Mouse (Mus musculus): ENCODE measurements at regions not wholly inside any gene's neighbourhood (a gene's known extent, or its start where the extent isn't known, plus 50 kb on each side); places are given as distances from the start of the nearest gene placed in this dataset.

DNA sequence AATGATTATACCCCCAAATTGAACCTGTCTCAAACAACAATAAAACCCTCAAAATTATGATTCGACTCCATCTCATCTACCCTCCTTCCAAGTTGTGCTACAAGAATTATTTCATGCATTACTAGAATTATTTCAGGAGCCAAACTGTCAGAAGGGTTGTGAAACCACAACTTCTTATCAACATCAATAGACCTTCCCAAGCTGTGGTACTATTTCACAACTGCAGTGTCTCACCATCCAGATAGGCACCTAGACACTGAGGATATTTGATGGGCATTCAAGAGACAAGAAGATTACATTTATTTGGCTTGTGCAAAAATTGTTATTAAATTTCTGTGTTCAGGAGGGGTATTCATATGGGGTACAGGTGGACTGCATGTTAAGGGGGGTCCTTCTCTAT is 567.0 kb downstream of the Adgrl2 start:
- no peak for DNase-seq

DNA sequence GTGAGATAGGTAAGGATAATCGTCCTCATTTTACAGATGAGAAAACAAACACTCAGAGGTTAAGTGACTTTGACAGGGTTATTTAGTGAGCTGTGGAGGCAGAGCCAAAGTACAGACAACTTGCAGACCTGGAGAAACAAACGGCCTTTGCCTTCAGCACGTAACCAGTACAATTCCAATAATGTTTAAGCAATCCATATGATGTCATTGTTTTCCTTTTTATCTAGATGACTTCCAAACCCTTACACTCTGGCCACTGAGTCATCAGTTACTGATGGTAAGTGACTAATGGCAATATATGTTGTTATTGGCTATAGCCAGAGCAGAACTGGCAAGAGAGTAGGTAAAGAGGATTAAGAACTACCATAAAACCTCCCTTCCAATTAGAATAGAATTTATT is 567.6 kb downstream of the Adgrl2 start:
- no peak for DNase-seq

DNA sequence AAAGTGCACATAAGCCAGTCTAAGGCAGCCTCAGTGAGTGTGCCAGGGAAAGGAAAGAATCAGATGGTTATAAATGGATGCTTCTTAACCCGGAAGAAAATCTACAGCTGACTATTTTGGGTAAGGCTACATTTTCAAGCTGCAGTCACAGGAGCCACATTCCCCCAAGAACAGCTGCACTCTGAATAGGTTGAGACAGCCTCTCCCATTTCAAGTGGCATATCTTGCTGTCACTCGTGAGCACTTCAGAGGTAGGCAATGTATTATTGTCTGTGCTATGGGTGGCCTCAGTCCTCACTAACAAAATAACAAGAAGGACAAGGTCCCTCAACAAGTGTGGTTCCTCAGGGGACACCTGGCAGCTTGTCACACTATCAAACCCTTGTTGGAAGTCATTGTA is 568.1 kb downstream of the Adgrl2 start:
- no peak for DNase-seq

DNA sequence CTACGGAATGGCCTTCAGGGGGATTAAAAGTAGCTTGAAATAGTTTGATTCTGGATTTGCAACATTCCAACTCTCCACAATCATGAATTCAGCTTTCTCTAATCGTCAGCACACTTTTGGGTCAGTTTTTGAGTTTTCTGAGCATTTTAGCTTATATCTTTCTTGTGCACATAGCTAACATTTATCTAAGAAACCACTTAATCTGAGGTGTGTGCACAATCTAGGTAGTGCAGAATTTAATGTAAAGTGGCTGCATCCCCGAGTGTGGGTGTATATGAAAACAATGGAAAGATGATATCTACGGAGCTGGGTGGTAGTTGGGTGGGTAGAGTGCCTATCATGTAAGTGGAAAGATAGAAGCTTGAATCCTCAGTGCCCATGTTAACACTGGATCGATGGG is 570.1 kb downstream of the Adgrl2 start:
- no peak for DNase-seq

DNA sequence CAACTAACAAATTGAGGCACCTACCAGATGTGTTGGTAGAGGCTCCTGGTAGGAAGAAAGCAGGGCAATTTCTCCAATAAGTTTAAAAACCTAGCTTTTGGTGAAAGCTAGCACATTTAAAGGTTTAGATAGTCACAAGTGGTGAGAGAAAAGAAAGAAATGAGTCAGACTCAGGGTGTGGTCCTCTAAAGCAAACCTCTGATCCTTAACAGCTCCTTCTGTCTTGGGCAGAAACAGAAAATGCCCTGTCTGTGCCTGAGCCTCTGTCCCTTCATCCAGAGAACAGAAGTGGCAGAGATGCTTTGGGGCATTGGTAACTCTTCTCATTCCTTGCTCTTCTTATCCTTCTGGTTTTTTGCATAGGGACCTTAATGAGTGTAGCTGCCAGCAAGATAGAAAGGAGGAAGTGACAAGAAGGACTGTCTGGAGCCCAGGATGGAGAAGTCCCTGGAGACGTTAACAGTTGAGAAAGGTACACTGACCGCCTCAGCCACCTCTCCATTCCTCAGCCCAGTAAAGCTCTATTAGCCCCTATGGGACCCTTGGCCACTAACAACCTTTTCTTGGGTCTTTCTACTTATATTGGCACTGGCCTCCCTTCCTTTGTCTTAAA is 570.8 kb downstream of the Adgrl2 start:
- no peak for DNase-seq

DNA sequence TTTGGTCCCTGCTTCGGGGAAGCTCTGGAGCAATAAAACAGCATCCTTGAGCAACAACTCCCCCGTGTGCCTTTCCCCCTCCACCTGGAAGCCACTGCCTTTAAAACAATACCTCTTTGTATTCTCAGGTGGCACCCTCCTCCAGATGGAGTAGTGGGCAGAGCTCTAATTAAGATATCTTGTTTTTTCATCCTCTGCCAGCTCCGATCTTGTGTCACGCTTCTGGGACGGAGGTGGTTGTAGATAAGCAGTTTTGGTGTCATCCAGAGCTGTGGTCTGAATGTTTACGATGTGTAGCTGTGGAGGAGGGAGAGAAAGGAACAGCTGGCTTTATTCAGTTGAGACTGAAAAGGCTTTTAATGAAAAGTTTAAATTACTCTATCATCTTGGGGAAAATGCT is 572.3 kb downstream of the Adgrl2 start:
- no peak for DNase-seq

DNA sequence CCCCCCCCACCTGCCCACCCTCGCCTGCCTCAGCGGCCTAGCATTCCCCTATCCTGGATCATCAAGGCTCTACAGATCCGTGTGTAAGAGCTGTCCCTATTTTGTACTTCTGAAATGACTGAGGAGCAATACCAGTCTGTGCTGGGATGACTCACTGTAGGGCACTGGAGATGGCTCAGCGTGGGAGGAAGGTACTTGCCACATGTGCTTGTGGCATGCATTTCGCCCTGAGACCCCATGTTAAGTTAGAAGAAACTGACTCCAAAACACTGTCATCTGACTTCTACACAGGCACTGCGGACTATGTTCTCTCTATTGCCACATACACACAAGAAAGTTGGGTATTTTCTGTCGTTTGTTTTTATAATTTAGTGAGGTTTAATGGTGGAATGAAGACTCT is 574.9 kb downstream of the Adgrl2 start:
- DNase-seq, result no peak

DNA sequence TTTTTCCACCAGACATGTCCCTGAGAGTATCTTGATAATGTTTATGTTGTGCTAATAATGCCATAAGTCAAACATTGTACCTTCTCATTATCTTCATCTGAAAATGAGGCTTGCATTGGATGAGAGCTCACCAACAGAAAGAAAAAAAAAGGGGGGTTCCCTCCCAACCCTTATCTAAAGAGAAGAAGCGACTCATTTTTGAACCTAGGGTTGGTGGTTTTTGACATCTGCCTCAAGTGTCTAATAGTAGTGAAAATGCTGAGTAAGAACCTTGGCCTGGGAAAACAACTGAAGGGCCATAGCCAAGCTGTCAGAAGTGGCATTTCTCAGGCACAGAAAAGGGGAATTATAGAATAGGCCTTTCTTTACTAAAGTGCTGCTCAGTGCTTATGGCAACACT is 577.3 kb downstream of the Adgrl2 start:
- DNase-seq, result no peak

DNA sequence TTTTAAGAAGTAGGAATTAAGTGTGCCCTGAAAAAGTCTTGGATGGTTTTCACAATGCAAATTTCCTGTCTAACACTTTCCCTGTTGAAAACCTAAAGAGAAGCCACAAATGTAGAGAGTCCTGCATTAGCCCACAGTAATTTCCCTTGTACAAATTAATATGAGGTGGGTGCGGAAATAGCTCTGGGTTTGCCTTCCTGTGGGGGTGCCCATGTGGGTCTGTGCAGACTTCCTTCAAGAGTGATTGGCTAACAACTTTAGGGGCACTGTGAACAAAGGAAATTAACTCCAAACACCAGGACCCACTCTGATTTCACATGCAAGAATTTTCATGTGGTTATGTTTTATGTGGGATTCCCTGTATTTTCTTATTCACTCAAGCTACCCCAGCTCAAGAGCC is 578.2 kb downstream of the Adgrl2 start:
- no peak for DNase-seq

DNA sequence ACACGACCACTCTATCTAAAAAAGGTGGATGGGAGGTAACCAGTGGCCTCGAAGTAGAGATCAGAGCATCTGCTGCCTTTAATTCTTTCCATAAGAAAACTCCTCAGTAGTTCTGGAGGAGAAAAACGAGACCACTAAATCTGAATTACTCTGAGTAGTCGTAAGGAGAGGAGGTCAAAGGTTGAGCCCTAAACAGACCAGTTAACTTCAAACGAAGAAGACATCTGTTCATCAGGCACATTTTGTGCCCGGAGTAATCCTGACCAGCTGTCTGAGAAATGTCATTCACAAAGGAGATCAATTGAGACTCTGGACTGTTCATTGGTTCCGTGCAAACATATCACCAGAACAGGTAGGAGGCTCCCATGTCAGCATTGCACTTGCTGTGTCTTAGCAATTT is 592.0 kb downstream of the Adgrl2 start:
- DNase-seq, result no peak

DNA sequence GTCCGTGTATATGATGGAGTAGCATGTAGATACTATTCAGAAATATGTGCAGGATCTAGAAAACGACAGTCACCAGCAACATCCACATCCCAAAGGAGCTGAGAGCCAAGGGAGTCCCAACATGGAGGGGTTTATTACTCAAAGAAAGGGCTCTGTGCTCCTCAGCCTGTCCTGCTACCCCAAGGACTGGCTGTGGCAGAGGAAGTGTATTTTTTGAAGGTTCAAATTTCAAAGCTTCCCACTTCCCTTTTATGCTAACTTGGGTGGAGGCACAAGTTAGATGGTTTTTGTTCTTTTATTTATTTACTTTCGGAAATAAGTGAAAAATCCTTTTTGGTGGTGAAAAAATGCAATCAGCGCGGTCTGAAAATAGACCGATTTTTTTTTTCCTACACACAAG is 602.8 kb downstream of the Adgrl2 start:
- DNase-seq, result no peak

DNA sequence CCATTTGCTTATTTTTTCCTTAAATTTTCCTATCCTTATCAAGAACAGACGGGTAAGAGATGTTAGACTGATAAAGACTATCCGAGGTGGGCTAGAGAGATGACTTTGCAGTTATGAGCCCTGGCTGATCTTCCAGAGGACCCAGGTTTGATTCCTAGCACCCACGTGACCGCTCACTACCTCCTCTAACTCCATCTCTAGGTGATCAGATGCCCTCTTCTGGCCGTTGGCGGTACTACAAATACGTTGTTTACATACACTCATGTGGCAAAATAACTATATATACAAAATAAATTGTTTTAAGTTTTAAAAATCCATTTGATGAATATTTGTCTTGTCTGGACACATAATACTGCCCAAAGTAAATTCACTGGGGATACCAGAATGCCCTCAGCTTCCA is 604.6 kb downstream of the Adgrl2 start:
- no peak for DNase-seq

DNA sequence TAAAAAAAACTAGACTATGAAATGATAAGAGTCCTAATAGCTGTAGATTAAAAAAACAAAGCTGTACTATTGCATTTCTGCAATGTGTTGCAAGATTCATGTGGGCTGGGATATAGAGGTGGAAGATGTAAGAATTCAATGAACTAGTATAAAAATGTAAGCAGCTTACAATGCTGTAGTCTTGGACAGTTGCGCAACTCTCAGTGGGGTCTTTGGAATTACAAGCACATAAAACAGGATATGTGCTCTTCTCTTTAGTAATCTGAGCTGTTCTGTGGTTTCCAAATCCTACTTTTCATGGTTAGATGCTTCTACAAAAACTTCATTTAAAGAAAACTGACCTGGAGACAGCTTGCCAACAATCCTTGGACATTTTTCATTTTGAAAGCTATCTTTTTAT is 609.3 kb downstream of the Adgrl2 start:
- DNase-seq, result no peak

DNA sequence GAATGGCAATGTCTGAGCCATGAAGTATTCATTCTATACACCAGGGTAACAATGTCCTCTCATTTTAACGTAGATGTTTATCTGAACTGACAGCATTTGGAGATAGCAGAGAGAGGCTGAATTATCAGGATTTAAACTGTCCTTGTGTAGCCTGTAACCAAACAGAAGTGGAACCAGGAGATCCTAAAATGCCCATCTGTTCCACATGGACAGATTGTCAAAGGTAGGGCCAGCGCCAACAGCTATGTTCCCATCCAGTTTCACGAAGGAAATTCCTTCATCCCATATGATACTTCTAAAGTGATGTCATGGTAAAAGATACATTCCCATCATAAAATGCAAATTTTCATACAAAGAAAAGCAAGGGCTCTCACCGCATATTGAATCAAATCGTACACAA is 627.0 kb downstream of the Adgrl2 start:
- DNase-seq, result peak; percentile 36

DNA sequence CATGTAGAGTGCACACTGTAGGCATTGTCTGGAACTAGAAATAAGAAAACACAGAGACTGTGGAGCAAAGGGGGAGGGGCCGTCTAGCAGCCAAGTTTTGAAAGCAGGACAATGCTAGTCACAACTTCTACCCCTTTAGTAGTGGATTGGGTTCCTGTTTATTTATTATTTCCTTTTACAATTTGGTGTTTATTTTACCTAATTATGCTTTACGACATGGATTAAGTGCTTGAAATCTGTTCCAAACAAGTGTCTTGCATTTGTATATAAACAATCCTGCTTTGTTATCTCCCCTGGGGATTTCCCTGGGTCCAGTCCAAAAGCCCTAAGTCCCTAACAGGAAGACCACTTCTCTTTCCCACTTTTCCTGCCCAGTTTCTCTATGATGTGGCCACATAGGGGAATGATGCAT is 627.9 kb downstream of the Adgrl2 start:
- DNase-seq, result no peak

DNA sequence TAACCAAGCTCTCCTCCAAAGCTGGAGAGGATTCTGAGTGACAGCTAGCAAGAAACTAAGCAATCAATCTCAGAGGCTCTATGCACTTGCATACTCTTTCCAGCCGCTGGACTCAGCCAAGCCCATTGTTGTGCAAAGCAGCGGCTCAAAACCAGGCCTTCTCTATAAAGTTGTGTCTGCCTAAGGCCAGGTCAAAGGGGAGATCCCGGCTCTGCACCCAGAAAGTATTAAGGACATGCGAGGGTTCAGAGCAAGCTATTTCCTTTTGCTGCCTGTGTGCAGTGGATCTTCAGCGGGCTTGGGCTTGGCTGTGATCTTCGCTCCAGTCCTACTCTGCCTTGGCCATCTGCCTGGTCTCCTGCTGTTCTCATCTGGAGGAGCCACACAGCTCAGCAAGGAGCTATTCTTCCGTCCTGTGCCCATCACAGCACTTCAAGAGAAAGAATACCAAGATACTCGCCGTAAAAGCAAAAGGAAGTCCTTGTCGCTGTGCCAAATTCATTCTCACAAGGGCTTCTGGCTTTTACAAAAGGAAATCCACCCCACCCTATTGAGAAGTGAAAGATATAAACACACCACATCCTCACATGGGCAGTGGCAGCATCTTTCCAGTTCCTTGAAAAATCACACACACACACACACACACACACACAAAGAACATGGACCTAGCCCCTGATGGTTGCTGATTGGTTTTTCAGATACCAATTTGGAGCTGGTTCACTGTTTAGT is 646.6 kb downstream of the Adgrl2 start:
- DNase-seq, result peak; percentile 39

DNA sequence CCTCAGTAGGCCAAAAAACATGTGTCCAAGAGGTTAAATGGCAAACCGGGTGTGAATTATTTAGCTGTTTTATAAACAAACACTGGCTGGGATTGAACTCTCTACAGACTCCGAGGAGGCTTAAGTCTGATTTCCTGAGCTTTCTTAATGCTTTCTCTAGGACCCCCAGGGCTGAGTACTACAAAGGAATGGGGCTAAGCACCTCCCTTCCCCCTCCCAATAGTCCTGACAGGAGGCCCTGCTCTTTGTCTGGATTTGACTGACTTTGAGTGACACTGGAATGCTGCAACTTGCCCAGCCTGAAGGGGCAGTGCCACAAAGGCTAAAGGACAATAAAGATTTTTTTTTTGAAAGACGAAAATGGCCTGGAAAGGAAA is 647.1 kb downstream of the Adgrl2 start:
- DNase-seq, result peak; percentile 53

DNA sequence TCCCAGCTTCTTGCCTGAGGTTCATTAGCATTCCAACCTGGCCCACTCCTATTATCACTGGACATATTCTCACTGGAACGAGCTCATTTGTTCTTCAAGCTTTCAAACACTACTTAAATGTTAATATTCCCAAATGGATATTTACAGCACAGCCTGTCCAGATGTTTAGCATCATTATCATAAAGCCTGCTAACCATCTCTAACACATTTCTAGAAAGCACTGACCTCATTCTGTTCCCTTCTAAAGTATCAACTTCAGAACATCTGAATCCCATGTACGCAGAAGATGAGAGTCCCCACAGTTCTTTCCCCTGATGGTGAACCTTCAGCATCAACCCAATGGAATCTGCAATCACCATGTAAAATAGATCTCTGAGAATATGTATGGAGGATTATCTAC is 651.1 kb downstream of the Adgrl2 start:
- no peak for DNase-seq

DNA sequence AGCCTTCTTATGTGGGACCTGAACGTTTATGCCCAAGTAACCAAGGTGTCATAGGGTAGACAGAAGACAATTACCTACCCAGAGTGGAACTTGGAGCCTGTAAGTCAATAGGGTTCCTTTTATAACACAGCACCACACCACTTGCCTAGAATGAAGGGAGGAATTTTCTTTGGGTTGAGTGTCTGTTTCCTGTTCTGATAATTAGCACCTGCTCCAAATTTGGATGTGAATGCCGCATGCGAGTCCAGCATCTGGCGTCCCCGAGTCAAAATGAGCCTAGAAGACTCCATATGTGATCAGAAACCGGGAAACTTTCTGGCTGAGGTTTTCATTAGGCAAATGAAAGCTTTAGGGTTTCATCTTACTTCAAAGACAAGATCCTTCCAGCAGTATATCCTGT is 653.7 kb downstream of the Adgrl2 start:
- DNase-seq, result no peak

DNA sequence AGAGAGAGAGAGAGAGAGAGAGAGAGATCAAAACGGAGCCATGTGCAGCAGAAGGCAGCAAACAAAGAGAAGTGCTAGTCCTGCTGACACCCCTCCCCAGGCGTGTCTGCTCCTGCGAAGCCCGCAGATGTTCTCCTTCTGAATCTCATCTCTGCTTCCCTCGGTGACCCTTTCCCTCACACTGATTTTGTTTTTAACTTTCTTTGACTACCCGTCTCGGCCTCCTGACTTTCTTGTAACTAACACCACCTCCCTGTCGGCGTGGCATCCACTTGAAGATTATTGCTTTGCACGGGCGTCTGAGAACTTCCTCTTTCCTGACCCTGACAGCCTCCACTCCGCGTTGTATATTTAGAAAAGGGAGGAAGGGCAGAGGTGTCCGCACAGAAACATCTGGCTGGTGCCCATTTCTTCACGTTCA is 654.3 kb downstream of the Adgrl2 start:
- DNase-seq, result no peak

DNA sequence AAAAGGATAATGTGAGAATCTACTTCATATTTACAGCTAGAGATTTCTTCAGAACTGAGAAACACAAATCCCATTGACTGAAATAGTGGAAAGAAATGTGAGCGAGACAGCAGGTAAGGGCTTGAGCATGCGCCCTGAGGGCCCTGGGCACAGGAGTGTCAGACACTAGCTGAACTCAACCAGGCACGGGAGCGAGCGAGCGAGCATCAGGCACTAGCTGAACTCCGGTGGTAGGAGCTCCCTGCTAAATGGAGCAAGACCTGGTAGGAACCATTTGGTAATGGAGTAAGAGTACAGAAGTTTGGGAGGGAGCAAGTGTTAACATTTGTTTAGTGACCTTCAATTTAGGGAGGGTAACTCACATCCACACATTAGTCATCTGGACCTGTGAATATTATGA is 654.7 kb downstream of the Adgrl2 start:
- DNase-seq, result peak; percentile 14

DNA sequence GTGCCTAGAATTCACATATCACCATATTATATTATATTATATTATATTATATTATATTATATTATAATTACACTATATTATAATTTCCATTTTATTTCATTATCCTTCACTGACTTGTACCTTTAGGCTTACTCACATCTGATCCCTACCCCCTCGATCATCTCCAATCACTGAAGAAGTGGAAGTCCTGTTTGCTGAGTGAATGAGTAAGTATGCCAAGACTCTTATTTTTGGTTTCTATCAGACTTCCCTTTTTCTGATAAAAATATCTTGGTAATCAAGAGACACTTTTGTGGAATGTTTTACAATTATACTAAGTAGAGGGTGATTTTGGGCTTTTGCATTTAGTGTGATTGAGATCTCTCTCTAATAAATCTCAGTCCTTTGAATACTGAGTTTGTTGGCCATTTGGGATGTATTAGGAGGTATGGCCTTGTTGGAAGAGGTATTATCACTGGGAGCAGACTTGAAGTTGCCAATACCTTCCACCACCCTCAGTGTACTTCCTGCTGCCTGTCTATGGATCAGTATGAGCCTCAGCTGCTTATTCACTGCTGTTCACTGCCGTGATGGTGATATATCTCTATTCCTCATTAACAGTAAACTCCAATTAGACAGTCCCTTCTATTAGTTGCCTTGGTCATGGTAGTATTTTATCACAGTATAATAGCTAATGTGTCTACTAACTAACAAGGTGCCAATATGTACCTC is 665.3 kb downstream of the Adgrl2 start:
- no peak for DNase-seq

DNA sequence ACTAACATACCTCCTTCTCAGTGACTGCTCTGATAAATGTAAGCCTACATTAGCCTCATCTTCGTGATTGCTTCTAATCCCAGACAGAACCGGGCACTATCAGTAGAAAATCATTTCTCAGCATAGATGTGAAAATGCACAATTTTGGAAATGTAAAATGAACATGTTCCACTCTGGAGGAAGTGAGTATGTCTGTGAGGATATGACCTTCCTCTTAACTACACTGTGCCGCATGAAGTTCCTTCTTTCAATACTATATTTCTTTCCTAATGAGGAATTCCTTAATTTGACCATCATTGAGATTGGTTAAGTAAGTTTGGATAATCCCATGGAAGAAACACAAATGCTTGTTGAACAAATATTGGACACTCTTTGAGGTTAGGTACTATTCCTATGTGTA is 668.5 kb downstream of the Adgrl2 start:
- no peak for DNase-seq

DNA sequence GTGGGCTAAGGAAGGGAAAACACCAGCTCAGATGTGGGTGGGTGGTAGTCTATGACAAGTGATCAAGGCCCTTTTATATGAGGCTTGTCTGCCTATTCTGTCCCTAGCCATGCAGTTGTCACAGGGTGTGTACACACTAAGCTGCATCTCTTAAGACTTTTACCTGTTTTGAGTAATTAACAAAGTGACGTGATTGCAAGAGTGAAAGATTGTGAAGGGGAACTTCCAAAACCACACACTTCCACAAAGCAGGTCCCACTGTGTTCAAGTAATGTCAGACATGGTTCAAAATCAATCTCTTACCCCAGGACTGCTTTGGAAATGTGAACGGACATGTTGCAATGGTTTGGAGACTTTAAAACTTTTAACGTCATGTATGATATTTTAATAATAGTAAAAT is 674.2 kb downstream of the Adgrl2 start:
- DNase-seq, result no peak

DNA sequence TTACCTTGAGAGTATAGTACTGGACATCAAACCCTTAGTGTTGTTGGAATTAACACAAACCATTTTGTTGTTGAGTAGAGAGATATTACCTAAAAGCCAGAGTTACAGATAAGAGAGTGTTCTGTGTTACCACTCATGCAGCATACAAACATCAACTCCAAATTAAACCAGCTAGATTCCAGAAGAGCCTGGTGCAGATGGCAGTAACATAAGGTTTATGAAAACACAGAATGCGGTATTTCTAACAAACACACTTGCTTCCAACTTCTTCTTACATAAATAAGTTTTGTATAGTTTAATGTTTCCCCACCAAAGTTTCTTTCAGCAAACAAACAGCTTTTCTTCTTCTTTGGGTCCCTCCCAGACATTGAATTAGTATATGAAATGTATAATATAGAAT is 675.1 kb downstream of the Adgrl2 start:
- DNase-seq, result no peak

Measured in retina, postnatal 1 day (tissue).